Mouse (Mus musculus): ENCODE data around the gene B4galnt3.

- TF ChIP-seq CTCF (IDR thresholded peaks at IDR 0.05; ENCODE audit: low read depth), result no peak
- no peak for TF ChIP-seq EP300 (optimal IDR thresholded peaks at IDR 0.05)
Observed at GRCm38 (mm10) chr6:120294056-120294784, at the start of gene B4galnt3, which contains the start of gene D330020A13Rik.
